Mouse (Mus musculus) cortical plate, adult 2 months (tissue): ENCODE measurements around the gene Calu. TPM values are rescaled to one million over a fixed set of nuclear protein-coding genes. Genes with fewer than 3 reads are reported as not detected.
"Not testable (repeated sequence)": the region's sequence is repeated elsewhere in the genome, so short reads cannot be mapped to it uniquely, and the experiment has no call there.

Experiments
- H3K27ac ChIP-seq: fragments of 200-500 bp; 2 replicates; pipeline ENCODE4 v1.5.1; 2012; ENCODE audit warnings: low read length, control low read depth, inconsistent platforms; ENCODE audit not compliant: insufficient read depth
- H3K4me1 ChIP-seq: fragments of 200-500 bp; 2 replicates; pipeline ENCODE4 v1.6.1; 2011; ENCODE audit warnings: low read length; ENCODE audit not compliant: control insufficient read depth, insufficient read depth
- H3K4me3 ChIP-seq: fragments of 200-500 bp; 2 replicates; pipeline ENCODE4 v1.5.1; 2011; ENCODE audit warnings: mild to moderate bottlenecking, low read length, control low read depth; ENCODE audit not compliant: insufficient read depth
- CTCF ChIP-seq: fragments of 200-500 bp; IDR thresholded peaks from 2 replicates; pipeline ENCODE4 v1.5.1; 2011; ENCODE audit warnings: mild to moderate bottlenecking, control low read depth, low read length; ENCODE audit not compliant: insufficient read depth; ENCODE audit errors: extremely low read depth
- POLR2A ChIP-seq: fragments of 200-500 bp; IDR thresholded peaks from 2 replicates; pipeline ENCODE4 v1.6.1; 2011; ENCODE audit warnings: mild to moderate bottlenecking, low read length, control low read depth; ENCODE audit not compliant: insufficient read depth; ENCODE audit errors: extremely low read depth
- polyA plus RNA-seq: library from polyadenylated mRNA; depleted of rRNA; stranded (reverse); fragments of >200 nt; gene quantifications from 2 replicates; pipeline ENCODE4 v1.2.3, GENCODE M21; 2012

The Calu gene
- polyA plus RNA-seq, 1 experiment: 67.4 TPM

DNA sequence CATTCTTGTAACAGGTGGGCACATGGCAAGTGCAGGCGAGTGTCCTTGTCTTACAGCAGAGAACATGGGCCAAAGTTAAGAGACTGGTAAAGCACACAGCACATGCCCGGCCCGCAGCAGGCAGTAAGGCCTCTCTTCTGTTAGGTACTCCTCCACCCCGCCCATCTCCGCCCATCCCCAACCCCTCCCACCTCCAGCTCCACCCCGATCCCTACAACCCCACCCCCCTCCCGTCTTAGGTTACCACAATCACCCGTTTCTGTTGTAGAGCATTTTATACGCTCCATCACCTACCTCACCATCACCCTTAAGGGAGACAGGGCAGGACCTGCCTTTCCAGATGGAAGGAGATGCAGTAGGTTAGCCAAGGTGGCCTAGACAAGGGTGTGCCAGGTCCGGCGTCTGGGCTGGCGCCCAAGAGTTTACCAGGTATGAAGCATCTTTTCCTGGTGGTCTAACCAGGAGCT lies 40.2 kb downstream of the Calu start, which contains the start of gene Opn1sw:
Gene Opn1sw (minus strand): TSS at position 417 of the 467 bp plus-strand sequence.
- no peaks in the 10 kb centered on the region for H3K4me1 ChIP-seq
- H3K27ac ChIP-seq: no peak within 1 kb of the TSS
- H3K4me3 ChIP-seq: no peak within 1 kb of the TSS
- TF ChIP-seq CTCF (no peak), POLR2A (no peak)

DNA sequence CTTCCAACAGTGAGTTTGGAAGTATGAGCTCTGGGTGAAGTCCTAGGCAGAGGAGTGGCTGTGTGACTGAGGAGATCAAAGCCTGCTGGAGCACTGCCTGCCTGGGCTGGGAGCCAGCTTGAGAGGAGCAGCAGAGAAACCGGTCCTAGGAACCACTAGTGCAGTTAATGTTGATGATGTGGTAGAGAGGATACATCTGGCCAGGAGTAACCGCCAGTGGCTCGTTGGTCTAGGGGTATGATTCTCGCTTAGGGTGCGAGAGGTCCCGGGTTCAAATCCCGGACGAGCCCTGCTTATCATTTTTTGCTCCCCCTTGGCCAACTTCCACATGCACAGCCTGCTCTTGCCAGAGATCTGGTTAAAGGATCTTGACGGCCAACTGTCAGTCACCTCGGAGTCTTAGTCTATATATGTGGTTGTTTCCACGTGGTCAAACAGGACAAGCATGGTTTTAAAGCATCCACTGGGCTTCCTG lies 40.8 kb downstream of the Calu start:
- Histone ChIP-seq H3K27ac (no peak overlapping the region), H3K4me1 (no peaks in the 10 kb centered on the region), H3K4me3 (no peak overlapping the region)
- TF ChIP-seq POLR2A (no peak), CTCF (no peak)

DNA sequence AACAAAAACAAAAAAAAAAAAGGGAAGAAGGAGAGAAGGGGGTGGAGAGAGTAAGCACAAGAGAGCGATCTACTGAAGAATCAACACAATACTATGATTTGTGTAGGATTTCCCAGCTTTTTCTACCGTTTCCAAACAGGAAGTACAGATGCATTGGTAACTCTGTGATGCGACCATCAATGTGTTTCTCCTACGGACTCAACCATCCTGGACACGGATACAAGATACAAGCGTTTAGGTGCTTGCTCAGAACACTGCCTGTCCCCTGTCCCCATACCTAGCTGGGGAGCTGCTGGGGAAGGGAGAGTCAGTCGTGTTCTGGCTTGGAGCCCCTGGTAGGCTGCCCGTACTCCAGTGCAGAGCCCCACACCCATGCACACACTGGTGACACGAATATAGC lies 41.6 kb downstream of the Calu start:
- no peak overlapping the region for H3K27ac ChIP-seq
- TF ChIP-seq POLR2A (no peak), CTCF (no peak)
- H3K4me1 ChIP-seq: no peaks in the 10 kb centered on the region
- H3K4me3 ChIP-seq: no peak overlapping the region

DNA sequence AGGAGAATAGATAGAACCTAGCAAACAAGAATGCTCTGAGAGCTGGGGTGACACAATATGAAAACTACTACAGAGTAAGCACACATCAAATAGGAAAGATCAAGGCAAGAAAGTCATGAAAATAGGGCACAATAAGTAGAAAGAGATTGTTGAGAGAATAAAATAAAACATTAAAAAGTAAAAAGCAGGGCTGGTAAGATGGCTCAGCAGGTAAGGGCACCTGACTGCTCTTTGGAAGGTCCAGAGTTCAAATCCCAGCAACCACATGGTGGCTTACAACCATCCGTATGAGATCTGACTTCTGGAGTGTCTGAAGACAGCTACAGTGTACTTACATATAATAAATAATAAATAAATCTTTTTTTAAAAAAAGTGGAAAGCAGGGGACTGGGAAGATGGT lies 42.6 kb downstream of the Calu start:
- H3K4me1 ChIP-seq, H3K4me3 ChIP-seq, H3K27ac ChIP-seq: not testable (repeated sequence)

DNA sequence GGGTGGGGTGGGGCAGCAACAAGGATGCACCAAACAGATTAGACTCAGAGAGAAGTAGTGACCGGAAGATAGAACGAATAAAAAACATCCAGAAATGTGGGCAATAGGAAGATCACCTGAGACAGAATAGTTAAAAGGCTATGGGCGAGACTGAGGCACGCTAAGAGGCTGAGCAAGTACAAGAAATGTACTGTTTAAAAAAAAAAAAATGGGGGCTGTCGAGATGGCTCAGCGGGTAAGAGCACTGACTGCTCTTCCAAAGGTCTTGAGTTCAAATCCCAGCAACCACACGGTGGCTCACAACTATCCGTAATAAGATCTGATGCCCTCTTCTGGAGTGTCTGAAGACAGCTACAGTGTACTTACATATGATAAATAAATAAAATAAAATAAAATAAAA lies 43.4 kb downstream of the Calu start:
- H3K4me1 ChIP-seq, H3K27ac ChIP-seq, H3K4me3 ChIP-seq: not testable (repeated sequence)

DNA sequence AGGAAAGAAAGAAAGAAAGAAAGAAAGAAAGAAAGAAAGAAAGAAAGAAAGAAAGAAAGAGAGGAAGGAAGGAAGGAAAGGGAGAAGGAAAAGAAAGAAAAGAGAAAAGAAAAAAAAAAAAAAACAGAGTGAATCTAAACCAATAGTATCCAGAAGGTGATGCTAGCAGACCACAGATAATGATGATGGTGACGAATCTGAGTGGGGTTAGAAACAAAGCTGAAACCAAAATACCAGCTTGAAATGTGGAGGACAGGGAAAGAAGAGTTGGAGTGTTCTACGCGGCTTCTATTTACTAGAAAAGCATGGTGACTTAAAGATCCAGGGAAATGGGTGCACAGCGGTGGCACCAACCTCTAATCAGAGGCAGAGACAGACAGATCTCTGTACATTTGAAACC lies 43.9 kb downstream of the Calu start:
- Histone ChIP-seq H3K27ac (no peak overlapping the region), H3K4me3 (no peak overlapping the region), H3K4me1 (peaks cover 2% of the 10 kb centered on the region)
- TF ChIP-seq POLR2A: no peak
- no peak for TF ChIP-seq CTCF

DNA sequence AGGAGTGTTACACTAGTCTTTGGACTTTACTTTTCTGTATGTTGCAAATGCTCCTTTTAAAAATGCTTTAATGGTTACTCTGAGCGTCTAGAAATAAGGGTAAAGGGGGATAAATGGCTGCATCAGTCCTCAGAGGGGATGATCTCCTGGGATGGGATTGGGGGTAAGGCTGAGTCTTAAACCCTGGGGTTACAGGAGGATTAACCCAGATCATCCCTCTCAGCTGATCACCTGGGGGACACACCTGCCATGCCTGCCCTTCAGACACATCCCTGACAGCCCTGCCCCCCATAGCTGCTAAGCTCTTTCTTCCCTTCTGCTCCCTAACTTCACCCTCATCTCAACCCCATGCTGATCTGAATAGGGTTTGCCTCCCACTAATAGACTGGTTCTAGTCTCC lies 46.4 kb downstream of the Calu start:
- TF ChIP-seq CTCF (no peak), POLR2A (no peak)
- Histone ChIP-seq H3K4me1 (peaks cover 4% of the 10 kb centered on the region), H3K27ac (no peak overlapping the region), H3K4me3 (no peak overlapping the region)

DNA sequence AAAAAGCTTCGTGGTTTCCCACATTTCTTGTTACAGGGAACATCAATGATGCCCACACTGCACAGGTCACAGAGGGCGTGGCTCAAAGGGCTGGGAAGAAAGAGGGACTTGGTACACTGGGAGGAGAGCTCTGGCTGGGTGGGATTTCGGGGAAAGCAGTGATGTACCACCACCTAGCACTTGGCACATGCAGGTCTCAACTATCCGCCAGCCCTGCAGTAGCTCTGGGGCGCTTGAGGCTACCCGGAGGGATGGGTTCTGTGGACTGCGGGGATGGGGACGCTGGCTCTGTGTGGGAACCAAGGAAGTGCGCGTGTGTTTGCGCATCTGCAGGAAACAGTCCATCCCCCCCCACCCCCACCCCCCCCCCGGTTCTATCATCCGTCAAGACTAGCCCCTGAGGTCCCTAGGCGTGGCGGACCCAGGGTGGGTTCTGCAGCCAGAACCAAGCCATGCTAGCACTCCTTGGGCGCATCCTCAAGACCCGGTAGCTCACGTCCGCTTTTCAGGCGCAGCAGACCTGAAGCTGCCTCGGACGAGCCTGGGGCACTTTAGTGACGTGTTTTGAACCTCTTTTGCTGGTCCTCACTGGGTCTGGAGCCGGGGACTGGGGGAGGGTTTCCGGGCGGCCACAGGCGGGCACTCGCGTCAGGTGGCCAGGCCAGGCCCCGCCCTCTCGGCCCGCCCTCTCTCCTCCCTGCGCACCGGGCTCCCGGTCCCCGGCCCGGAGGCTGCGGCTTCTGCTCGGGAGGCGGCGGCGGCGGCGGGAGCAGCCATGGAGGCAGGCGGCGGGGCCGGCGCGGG lies 48.2 kb downstream of the Calu start, which contains the start of gene Ccdc136:
Gene Ccdc136 (plus strand): TSS at position 400 of the 804 bp plus-strand sequence.
- H3K27ac ChIP-seq: peak within 1 kb of the TSS; percentile 25; the same call in 1 of the 2 replicates
- TF ChIP-seq POLR2A: peak; percentile 51; the same call in 1 of the 2 replicates
- TF ChIP-seq CTCF: no peak
- peak within 1 kb of the TSS; percentile 82 for H3K4me3 ChIP-seq

DNA sequence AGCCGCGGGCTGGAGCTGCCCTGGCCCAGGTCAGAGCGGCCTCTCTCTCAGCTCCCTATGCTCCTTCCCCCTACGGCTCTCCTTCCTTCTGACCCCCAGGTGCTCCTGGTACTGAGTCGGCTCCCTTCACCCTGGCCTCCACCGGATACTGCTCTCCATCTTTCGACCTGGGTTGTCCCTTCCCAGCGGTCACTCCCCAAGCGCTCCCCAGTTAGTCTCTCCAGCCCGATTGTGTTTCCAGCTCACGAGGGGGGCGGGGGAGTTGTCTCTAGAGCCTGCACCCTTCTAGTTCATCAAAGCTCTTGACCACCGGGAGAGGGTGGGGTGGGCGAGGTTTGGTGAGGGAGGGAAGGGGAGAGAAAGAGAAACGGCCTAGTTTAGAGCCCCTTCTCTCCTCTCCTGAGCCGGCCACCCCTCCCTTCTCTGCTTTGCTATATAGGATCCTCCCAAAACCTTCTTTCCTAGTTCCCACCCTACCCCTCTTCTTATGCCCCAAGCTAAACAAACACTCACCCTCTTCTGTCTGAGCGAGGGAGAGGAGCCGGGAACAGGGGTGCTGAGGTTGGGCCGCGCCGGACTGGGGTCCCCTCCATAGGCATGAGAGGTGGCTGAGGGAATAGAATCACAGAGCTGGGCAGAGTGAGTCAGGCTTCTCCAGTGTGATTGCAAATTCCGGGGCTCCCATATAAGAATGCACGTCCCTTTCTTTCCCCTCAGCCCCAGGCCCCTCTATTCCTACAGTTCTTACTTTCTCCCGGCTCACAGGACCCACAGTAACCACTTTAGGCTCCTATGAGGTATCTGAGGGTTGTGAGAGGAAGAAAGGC lies 49.1 kb downstream of the Calu start:
- TF ChIP-seq CTCF (no peak), POLR2A (no peak)
- peaks cover 4% of the 10 kb centered on the region for H3K4me1 ChIP-seq
- H3K27ac ChIP-seq: peak overlapping the region; percentile 16; the same call in 1 of the 2 replicates
- peak overlapping the region; percentile 82 for H3K4me3 ChIP-seq

More for the DNA sequence above, 48.2 kb downstream of the Calu start, which contains the start of gene Ccdc136:
- H3K4me1 ChIP-seq: peaks cover 4% of the 10 kb centered on the region
